Mouse (Mus musculus) testis, adult 2 months (tissue): ENCODE measurements around the gene Purb. TPM values are rescaled to one million over a fixed set of nuclear protein-coding genes. Genes with fewer than 3 reads are reported as not detected.

Experiments
- H3K27ac ChIP-seq: fragments of 200-500 bp; 2 replicates; pipeline ENCODE4 v1.5.1; 2012; ENCODE audit warnings: low read depth, low read length; ENCODE audit not compliant: control insufficient read depth, insufficient read depth
- H3K27me3 ChIP-seq: fragments of 200-500 bp; 2 replicates; pipeline ENCODE4 v1.6.1; 2012; ENCODE audit warnings: mild to moderate bottlenecking, low read length, moderate library complexity; ENCODE audit not compliant: control insufficient read depth, insufficient read depth
- H3K36me3 ChIP-seq: fragments of 200-500 bp; 2 replicates; pipeline ENCODE4 v1.6.1; 2012; ENCODE audit warnings: mild to moderate bottlenecking, low read length; ENCODE audit not compliant: control insufficient read depth, insufficient read depth
- H3K4me1 ChIP-seq: fragments of 200-500 bp; 2 replicates; pipeline ENCODE4 v1.6.1; 2012; ENCODE audit warnings: low read length; ENCODE audit not compliant: control insufficient read depth, insufficient read depth
- H3K4me3 ChIP-seq: fragments of 200-500 bp; 2 replicates; pipeline ENCODE4 v1.5.1; 2012; ENCODE audit warnings: low read depth, mild to moderate bottlenecking, low read length, moderate library complexity, mixed read lengths; ENCODE audit not compliant: control insufficient read depth
- CTCF ChIP-seq: fragments of 200-500 bp; IDR thresholded peaks from 2 replicates; pipeline ENCODE4 v1.5.1; 2012; ENCODE audit warnings: low read depth, mild to moderate bottlenecking, inconsistent platforms, low read length, moderate library complexity; ENCODE audit not compliant: control insufficient read depth, insufficient read depth, insufficient replicate concordance
- POLR2A ChIP-seq: fragments of 200-500 bp; IDR thresholded peaks from 2 replicates; pipeline ENCODE4 v1.6.1; 2012; ENCODE audit warnings: low read depth, mild to moderate bottlenecking, inconsistent platforms, low read length, moderate library complexity; ENCODE audit not compliant: control insufficient read depth
- polyA plus RNA-seq: library from polyadenylated mRNA; depleted of rRNA; stranded (reverse); fragments of >200 nt; gene quantifications from 2 replicates; pipeline ENCODE4 v1.2.3, GENCODE M21; 2012

The Purb gene
- polyA plus RNA-seq, 1 experiment: 6.0 TPM

DNA sequence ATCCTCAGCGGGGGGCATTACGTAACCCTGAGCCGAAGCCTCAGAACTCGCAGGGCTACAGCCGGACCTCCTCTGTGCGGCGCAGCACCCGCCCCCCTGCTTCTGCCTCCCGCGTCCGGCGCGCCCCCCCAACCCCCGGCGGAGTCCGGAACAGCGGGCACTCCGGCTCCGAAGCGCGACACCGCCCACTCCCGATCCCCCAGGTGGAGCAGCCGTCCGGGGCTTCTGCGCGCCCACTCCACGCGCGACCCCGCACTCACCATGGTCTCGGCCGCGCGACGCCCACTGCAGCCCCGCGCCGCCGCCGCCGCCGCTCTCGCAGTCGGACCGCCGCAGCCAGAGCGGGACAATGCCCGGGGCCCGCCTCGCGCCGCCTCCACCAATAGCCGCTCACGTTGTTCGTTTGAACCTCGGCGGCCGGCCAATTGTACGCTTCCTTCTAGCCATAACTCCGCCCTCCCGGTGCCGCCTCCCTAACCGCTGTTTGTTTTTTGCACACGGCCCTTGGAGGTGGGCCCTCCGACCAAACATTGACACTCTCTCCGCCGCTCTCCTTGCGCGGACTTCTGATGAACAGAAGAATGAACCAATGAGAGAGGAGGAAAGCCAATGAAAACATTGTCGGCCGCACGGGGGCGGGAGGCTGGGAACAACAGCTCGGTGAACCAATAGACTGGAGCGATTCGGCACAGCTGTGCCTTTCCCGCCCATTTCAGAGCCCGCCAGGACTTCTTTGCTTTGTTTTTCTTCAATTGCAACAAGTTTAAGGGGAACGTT is 31.5 kb downstream of the Purb start, which contains the start of gene H2afv:
H2afv (minus strand) TSS at position 367 of the 777 bp plus-strand sequence.
- Histone ChIP-seq H3K4me1 (peaks cover 4% of the 10 kb centered on the region; the same call in 1 of the 2 replicates), H3K4me3 (peak within 1 kb of the TSS; percentile 94), H3K27me3 (no peaks in the 10 kb centered on the region), H3K27ac (peak within 1 kb of the TSS; percentile 91), H3K36me3 (no peaks in the 10 kb centered on the region; the same call in 1 of the 2 replicates)
- TF ChIP-seq POLR2A (peak; percentile 40; the same call in 1 of the 2 replicates), CTCF (no peak)

- TF ChIP-seq CTCF: no peak
- H3K36me3 ChIP-seq: no peaks in the 10 kb centered on the region; the same call in 1 of the 2 replicates
- peaks cover 4% of the 10 kb centered on the region; the same call in 1 of the 2 replicates for H3K4me1 ChIP-seq
- H3K27me3 ChIP-seq: no peaks in the 10 kb centered on the region
- peak overlapping the region; percentile 94 for H3K4me3 ChIP-seq
- H3K27ac ChIP-seq: peak overlapping the region; percentile 91
Observed at GRCm38 (mm10) chr11:6443727-6444076, 32.0 kb downstream of the Purb start.

GRCm38 (mm10) chr11:6443102-6443501 is 32.6 kb downstream of the Purb start:
- Histone ChIP-seq H3K27me3 (no peaks in the 10 kb centered on the region), H3K27ac (peak overlapping the region; percentile 65; the same call in 1 of the 2 replicates), H3K36me3 (no peaks in the 10 kb centered on the region; the same call in 1 of the 2 replicates), H3K4me3 (peak overlapping the region; percentile 94; the same call in 1 of the 2 replicates), H3K4me1 (peaks cover 4% of the 10 kb centered on the region; the same call in 1 of the 2 replicates)
- TF ChIP-seq POLR2A: no peak
- no peak for TF ChIP-seq CTCF

GRCm38 (mm10) chr11:6442566-6442965 is 33.2 kb downstream of the Purb start:
- Histone ChIP-seq H3K27ac (no peak overlapping the region), H3K27me3 (no peaks in the 10 kb centered on the region), H3K4me3 (no peak overlapping the region), H3K4me1 (peaks cover 4% of the 10 kb centered on the region; the same call in 1 of the 2 replicates), H3K36me3 (peaks cover 2% of the 10 kb centered on the region; the same call in 1 of the 2 replicates)
- TF ChIP-seq CTCF (no peak), POLR2A (no peak)

DNA sequence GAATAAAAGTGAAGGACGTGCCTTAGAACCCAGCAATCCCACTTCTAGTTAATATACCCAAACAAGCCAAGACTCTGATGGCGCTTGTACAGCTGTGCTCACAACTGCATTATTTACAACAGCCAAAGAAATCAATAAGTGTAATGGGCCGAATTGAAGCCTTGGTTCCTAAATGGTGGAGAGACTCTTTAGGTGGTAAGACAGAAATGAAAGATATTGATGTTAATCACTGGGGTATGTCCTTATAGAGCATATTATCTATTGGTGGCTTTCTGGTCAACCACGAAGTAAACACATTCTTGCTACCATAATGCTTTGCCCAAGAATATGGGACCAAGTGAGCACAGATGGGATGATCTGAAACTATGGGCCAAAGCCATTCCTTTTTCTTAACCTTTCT is 35.5 kb downstream of the Purb start:
- TF ChIP-seq CTCF (no peak), POLR2A (no peak)
- Histone ChIP-seq H3K4me1 (peaks cover 4% of the 10 kb centered on the region; the same call in 1 of the 2 replicates), H3K27ac (no peak overlapping the region), H3K4me3 (no peak overlapping the region), H3K27me3 (no peaks in the 10 kb centered on the region), H3K36me3 (peaks cover 3% of the 10 kb centered on the region; the same call in 1 of the 2 replicates)

DNA sequence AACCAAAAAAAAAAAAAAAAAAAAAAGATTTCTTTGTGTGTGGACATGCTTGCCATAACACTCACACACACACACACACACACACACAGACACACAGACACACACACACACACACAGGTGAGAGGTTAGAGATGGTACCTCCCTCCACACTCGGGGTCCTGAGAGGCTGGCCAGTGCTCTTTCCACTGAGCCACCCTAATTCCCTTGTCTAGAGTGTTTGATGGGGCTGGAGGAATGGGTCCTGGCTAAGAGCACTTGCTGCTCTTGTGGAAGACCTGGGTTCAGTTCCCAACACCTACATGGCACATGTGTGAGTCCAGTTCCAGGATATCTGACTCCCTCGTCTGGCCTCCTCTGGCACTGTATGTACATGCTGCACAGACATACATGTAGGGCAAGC is 38.0 kb downstream of the Purb start:
- H3K36me3 ChIP-seq: peaks cover 3% of the 10 kb centered on the region
- peaks cover under 1% of the 10 kb centered on the region; the same call in 1 of the 2 replicates for H3K4me1 ChIP-seq
- TF ChIP-seq CTCF: no peak
- TF ChIP-seq POLR2A: no peak
- H3K27me3 ChIP-seq: no peaks in the 10 kb centered on the region
- no peak overlapping the region for H3K4me3 ChIP-seq
- no peak overlapping the region for H3K27ac ChIP-seq

- TF ChIP-seq CTCF (peak; percentile 57; the same call in 1 of the 2 replicates), POLR2A (no peak)
- Histone ChIP-seq H3K36me3 (peaks cover 3% of the 10 kb centered on the region), H3K4me1 (no peaks in the 10 kb centered on the region), H3K27me3 (no peaks in the 10 kb centered on the region), H3K4me3 (no peak overlapping the region), H3K27ac (no peak overlapping the region)
Observed at GRCm38 (mm10) chr11:6436442-6436841, 39.3 kb downstream of the Purb start.
